Mouse (Mus musculus): ENCODE measurements around the gene A730015C16Rik.

- TF ChIP-seq CTCF (IDR thresholded peaks at IDR 0.05; ENCODE audit: low read depth) (no peak), EP300 (IDR thresholded peaks at IDR 0.05; ENCODE audit: low read depth) (no peak)
These were observed 44.9 kb downstream of the A730015C16Rik start for GRCm38 (mm10) chr4:108803535-108803934.
